Mouse (Mus musculus): Measurements from ENCODE around the gene Rrp1b.
"Not testable (repeated sequence)": the region's sequence is repeated elsewhere in the genome, so short reads cannot be mapped to it uniquely, and the experiment has no call there.

Rrp1b gene

GRCm38 (mm10) chr17:32091032-32091363 is 55.1 kb downstream of the Rrp1b start:
- no peak for DNase-seq (ENCODE audit: low spot score in 2 of 2)

- DNase-seq (ENCODE audit: low spot score in 2 of 2): peak; percentile 59 to 64
Observed at GRCm38 (mm10) chr17:32091364-32092240, 55.7 kb downstream of the Rrp1b start.

- DNase-seq (ENCODE audit: low spot score in 2 of 2): no peak
Observed at GRCm38 (mm10) chr17:32092241-32092619, 56.3 kb downstream of the Rrp1b start.

- DNase-seq (ENCODE audit: low spot score in 2 of 2): no peak
Observed at GRCm38 (mm10) chr17:32092895-32093294, 57.0 kb downstream of the Rrp1b start.

GRCm38 (mm10) chr17:32097676-32098075 is 61.8 kb downstream of the Rrp1b start:
- no peak for DNase-seq (ENCODE audit: low spot score in 2 of 2)

- not testable (repeated sequence) for DNase-seq (ENCODE audit: low spot score in 2 of 2)
Observed at GRCm38 (mm10) chr17:32098905-32099304, 63.0 kb downstream of the Rrp1b start.

- DNase-seq (ENCODE audit: low spot score in 2 of 2): peak in 1 of 2 experiments; percentile 45
Observed at GRCm38 (mm10) chr17:32099574-32099942, 63.7 kb downstream of the Rrp1b start.

- DNase-seq (ENCODE audit: low spot score in 2 of 2): peak; percentile 62 to 70
Observed at GRCm38 (mm10) chr17:32099943-32100586, 64.2 kb downstream of the Rrp1b start.

GRCm38 (mm10) chr17:32103054-32103453 is 67.2 kb downstream of the Rrp1b start:
- no peak for DNase-seq (ENCODE audit: low spot score in 2 of 2)

GRCm38 (mm10) chr17:32106358-32106757 is 70.5 kb downstream of the Rrp1b start:
- DNase-seq (ENCODE audit: low spot score in 2 of 2): no peak

- DNase-seq (ENCODE audit: low spot score in 2 of 2): no peak
Observed at GRCm38 (mm10) chr17:32107877-32108276, 72.0 kb downstream of the Rrp1b start.

GRCm38 (mm10) chr17:32108320-32109011 is 72.6 kb downstream of the Rrp1b start:
- not testable (repeated sequence) for DNase-seq (ENCODE audit: low spot score in 2 of 2)

- no peak for DNase-seq (ENCODE audit: low spot score in 2 of 2)
Observed at GRCm38 (mm10) chr17:32109201-32109940, 73.5 kb downstream of the Rrp1b start.

GRCm38 (mm10) chr17:32110424-32110823 is 74.5 kb downstream of the Rrp1b start:
- peak; percentile 46 to 67 for DNase-seq (ENCODE audit: low spot score in 2 of 2)

GRCm38 (mm10) chr17:32110980-32111780 is 75.3 kb downstream of the Rrp1b start:
- no peak for DNase-seq (ENCODE audit: low spot score in 2 of 2)

Data from urinary bladder, adult 18-20 months (tissue).